Mouse (Mus musculus) urinary bladder, postnatal 4 days (tissue): ENCODE data around the gene Ifi205.
"Not testable (repeated sequence)": the region's sequence is repeated elsewhere in the genome, so short reads cannot be mapped to it uniquely, and the experiment has no call there.

ENCODE experiments used
- DNase-seq, 2 experiments: peaks; one replicate each; pipeline ENCODE4 v3.0.0; 2021 to 2022; ENCODE audit warnings: low spot score in 2 of 2

The Ifi205 gene

GRCm38 (mm10) chr1:174031698-174032097, at the start of gene Ifi205:
Gene Ifi205 (minus strand): TSS chr1:174031810.
- DNase-seq, result no peak

DNA sequence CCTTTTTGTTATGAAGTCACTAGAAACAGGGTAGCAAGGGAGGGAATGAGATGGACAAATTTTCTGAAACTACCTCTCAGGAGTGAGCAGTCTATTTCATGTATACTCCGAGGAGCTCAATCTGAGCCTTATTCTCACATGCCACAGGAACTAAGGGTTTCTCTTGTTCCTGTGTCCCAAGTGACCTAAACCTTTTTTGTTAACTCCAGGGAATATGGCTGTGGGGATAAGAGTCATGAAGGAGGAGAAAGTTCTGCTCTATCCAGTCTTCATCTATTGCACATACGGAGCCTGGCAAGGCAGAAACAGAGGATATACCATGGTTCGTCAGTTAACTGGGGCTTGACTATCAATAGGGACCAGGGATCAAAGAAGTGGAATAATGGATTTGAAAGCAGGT, 34.7 kb upstream of the Ifi205 start, which contains the start of gene Olfr430:
Olfr430 (plus strand) TSS at position 301 of the 400 bp plus-strand sequence.
- no peak for DNase-seq

GRCm38 (mm10) chr1:174055248-174055647, 23.6 kb upstream of the Ifi205 start:
- DNase-seq, result no peak

- no peak for DNase-seq
These were observed 21.4 kb upstream of the Ifi205 start for GRCm38 (mm10) chr1:174052981-174053380.

GRCm38 (mm10) chr1:174051931-174052536, 20.4 kb upstream of the Ifi205 start:
- DNase-seq, result no peak

DNA sequence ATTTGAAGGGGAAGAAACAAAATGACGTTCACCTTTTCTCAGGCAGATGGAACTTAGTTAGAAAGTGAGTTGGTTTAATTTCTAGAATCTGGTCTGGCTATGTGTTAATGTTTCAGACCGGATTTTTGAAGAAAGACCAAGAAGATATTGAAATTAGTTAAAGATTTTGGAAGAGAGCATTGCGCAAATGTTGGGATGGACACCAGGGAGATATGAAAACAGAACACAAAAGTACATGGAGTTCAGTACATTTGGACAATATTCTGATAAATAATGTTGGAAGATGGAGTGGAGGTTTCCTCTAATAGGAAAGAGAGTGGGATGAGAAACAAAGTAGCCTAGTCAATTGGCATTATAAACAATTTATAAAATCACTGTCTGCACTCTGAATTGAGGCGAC, 19.9 kb upstream of the Ifi205 start:
- no peak for DNase-seq

DNA sequence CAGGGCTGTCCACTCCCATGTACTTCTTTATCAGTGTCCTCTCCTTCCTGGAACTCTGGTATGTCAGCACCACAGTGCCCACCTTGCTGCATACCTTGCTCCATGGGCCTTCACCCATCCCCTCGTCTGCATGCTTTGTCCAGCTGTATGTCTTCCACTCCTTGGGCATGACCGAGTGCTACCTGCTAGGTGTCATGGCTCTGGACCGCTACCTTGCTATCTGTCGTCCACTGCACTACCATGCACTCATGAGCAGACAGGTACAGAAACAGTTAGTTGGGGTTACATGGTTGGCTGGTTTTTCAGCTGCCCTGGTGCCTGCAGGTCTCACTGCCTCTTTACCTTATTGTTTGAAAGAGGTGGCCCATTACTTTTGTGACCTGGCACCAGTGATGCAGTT, 18.9 kb upstream of the Ifi205 start:
- no peak for DNase-seq

GRCm38 (mm10) chr1:174049357-174049756, 17.7 kb upstream of the Ifi205 start:
- DNase-seq, result not testable (repeated sequence)

GRCm38 (mm10) chr1:174048893-174049292, 17.3 kb upstream of the Ifi205 start, which contains the start of gene Olfr432:
Gene Olfr432 (plus strand): TSS chr1:174049205.
- DNase-seq, result no peak

DNA sequence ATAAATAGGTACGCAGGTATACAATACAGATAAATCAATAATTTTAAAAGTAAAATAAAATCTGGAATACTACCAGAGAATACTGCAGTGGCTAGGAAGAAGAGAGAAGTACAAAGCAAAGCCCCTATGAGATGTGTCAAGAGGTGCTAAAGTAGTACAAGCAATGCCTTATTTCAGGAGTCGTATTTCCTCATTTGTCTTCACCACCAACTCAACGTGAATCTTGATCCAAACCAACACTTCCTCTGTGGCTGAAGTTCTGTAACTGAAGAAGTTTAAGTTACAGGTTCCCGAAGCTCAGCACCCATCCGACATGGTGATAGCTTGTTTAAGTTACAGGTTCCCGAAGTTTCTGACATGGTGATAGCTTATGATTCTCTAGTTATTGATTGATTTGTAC, 16.6 kb upstream of the Ifi205 start:
- not testable (repeated sequence) for DNase-seq

- DNase-seq, result no peak
These were observed 12.8 kb upstream of the Ifi205 start for GRCm38 (mm10) chr1:174044431-174044830.

GRCm38 (mm10) chr1:174042091-174042884, 10.7 kb upstream of the Ifi205 start:
- not testable (repeated sequence) for DNase-seq

DNA sequence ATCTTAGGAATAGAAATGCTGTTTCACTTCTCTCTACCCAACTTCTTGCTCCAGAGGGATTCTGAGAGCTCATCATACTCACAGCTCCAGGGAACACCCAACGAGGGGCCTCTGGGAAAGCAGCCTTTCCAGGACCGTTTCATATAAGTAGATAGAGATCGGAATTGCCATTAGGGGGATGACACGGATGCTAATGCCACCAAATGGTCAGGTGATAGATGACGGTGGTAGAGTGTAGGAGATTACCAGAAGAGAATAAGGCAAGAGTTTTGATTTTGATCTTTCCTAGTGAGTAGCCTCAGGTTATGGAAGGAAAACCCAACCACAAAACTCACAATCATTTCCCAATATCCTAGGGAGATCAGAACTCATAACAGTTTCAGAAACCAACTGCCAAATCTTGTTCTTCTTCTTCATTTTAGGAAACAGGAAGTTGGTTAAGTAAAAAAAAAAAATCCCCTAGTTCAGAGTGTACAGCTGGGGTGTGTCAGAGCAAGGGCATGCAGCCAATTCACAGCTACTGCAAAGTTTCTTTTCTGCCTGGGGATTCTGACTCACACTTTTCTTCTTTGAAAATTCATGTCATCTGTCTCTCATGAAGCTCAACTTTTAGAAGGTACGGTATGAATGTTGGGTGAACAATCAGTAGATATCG, 9.0 kb upstream of the Ifi205 start, which contains the start of gene Olfr433:
Olfr433 (plus strand) TSS at position 183 of the 655 bp plus-strand sequence.
- no peak for DNase-seq

- DNase-seq, result no peak
These were observed 6.9 kb upstream of the Ifi205 start for GRCm38 (mm10) chr1:174038480-174038879.

GRCm38 (mm10) chr1:174035841-174036240, 4.2 kb upstream of the Ifi205 start:
- no peak for DNase-seq

DNA sequence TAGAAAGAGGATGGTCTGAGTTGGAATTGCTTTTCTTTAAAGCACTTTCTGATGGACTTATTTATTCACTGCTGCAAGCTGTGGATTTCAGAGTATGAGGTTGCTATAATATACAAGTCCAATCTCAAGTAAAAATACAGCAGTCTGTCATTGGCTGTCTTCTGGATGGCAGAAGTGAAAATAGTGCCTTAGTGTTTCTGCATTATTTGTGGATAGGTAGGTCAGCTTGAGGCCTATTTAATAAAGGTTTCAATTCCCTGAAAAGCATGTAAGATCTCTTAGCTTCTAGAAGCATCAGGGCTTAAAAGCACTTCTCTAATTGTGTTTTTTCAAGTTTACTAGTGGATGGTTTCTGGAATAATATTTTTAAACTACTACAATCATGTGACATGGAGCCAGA, 24.6 kb downstream of the Ifi205 start:
- not testable (repeated sequence) for DNase-seq

DNA sequence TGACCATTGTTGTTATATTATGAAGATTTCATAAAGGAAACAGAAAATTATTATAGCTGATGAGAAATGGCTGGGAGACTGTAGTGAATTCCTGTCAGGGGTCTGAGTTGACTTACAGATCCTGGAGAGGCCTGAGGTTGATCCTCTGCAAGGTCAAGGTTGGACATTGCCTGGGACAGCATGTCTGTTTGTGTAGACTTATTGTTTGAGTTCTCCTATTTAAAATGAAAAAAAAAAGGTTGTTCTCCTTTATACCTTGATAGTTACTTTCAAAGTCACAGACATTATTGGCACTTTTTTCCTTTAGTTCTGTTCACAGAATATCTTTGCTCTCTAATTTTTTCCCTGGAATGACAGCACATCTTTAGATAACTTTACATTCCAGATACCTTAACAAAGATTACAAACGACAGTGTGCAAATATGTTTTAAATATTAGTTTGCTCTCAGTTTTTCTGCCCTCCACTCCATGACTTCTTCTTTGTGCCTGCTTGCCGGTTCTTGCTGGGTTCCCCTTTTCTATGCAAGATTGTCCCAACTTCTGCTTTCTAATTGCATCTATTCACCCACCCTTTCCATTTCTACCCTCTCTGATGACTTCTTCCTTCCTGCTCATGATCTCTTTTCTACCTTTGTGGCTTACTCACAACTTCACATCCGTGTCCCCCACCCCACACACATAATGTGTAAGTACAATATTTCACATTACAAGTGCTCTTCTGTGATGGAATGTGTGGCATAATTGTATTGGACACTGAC, 27.1 kb downstream of the Ifi205 start:
- not testable (repeated sequence) for DNase-seq

DNA sequence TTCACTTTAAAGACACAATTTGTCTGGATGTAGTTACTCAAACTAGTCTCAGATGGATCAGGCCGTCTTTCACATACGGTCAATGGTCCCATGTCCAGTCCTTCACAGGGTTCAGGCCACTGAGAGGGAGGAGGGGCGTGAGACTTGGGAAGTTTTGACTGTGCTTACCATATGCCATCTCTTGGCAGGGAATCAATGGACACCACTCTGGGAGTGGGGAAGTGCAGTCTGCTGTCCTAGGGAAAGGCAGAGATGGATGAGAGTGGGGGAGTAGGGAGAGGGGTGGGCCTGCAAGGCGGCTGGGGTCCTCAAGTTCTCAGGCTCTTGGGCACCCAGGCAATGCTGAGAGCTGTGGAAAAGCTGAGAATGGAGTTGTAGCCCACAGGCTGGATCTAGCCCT, 36.6 kb downstream of the Ifi205 start:
- no peak for DNase-seq

DNA sequence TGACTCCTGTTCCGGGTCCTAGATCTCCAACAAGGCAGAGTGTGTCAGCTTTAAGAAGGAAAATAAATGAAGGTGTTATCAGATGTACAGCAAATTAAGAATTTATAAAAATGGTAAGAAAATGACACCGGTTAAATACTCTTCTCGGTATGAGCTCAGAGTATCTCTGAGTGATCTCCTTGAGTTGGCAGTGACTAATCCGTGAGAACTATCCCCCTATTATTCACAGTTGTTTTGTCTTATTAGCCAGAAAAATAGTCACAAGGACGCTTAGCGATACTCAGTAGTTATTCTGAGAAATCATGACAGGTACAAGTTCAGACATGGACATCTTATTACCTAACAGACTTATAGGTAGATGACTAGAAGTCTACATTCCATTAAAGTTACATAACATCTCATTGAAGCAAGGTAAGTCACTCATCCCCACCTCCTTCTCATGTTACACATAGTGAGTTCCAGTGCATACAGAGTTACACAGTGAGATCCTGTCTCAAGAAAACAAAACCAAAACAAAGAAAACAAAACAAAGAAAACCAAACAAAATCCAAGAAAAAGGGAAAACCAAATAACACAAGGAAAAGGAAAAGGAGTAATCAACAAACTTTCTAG, 48.8 kb downstream of the Ifi205 start, which contains the start of gene Ifi202b:
Ifi202b (minus strand) TSS at position 51 of the 612 bp plus-strand sequence.
- not testable (repeated sequence) for DNase-seq

DNA sequence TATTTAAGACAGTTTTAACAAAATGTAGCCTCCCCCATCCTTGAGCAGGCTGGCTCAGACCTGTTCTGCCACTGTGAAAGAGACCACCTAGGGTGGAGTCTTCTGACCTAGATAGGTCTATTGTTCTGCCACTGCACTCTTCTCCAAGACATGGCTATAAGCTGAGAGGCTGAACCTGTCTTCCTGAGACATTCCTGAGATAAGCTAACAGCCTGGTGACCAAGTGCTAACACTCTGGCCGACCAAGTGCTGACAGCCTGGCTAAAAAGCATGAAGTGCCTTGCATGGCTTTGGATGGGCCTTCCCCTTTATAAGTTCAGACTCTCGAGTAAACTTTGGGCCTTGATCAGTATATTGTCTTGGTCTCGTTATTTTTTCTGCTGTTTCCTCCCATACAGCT, 50.6 kb downstream of the Ifi205 start:
- DNase-seq, result not testable (repeated sequence)

DNA sequence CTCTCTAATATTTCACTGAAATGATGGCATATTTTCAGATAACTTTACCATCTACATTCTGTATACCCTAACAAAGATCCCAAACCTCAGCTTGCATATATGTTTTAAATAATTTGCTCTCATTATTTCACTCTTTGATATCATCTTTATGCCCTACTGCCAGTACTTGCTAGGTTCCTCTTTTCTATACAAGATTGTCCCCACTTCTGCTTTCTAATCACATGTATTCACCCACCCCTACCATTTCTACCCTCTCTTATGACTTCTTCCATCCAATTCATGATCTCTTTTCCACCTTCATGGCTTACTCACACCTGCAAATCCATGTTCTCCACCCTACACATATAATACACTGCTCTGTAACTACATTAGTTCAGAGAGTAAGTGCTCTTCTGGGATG, 54.0 kb downstream of the Ifi205 start:
- DNase-seq, result no peak
